Mouse (Mus musculus): ENCODE data around the gene Haus7. TPM values are rescaled to one million over a fixed set of nuclear protein-coding genes. Genes with fewer than 3 reads are reported as not detected.
"Not testable (repeated sequence)": the region's sequence is repeated elsewhere in the genome, so short reads cannot be mapped to it uniquely, and the experiment has no call there.

Gene Haus7
- polyA plus RNA-seq (2015; fragmentation: Nextera tagmentation; extraction: Ambion mirVana): 58.2 and 60.6 TPM in 2 replicates

DNA sequence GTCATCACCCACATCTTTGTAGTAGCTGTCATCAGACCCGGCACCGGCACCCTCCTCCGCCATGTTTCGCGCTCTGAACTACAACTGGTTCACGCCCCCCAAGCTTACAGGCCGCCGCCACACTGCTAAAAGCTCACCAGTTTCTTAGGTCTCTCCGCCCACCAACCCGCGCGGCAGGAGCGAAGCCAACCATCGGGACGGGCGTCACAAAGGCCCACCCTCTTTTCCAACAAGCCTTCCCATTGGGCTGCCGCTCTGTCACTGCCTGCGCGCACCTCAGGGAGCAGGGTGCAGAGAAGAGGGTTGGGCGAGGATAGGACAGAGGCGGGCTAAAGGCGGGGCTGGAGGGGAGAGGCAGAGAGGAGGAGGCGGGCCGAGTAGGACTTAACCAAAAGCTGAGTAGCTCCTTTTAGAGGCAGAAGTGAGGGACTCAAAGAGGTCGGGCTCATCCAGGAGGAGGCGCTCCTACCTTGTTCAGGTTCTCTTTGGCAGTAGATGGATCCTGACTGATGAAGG, at the start of gene Haus7:
Gene Haus7, minus strand, starts transcription at position 168 of the 516 bp plus-strand sequence.
- peak within 1 kb of the TSS; percentile 47 for H3K9ac ChIP-seq
- WGBS: 15% methylated on average over 26 of the region's 26 CpGs
- no peaks in the 10 kb centered on the region for H3K36me3 ChIP-seq
- peak; percentile 100 for ATAC-seq
- peak within 1 kb of the TSS; percentile 50 for H3K4me3 ChIP-seq (replicated peaks)
- no peak within 1 kb of the TSS for H3K27ac ChIP-seq
- peak within 1 kb of the TSS; percentile 60 for H3K4me2 ChIP-seq (replicated peaks)
- no peaks in the 10 kb centered on the region for H3K4me1 ChIP-seq (replicated peaks)
- H3K9me3 ChIP-seq: no peaks in the 10 kb centered on the region
- no peaks in the 10 kb centered on the region for H3K27me3 ChIP-seq (replicated peaks)

DNA sequence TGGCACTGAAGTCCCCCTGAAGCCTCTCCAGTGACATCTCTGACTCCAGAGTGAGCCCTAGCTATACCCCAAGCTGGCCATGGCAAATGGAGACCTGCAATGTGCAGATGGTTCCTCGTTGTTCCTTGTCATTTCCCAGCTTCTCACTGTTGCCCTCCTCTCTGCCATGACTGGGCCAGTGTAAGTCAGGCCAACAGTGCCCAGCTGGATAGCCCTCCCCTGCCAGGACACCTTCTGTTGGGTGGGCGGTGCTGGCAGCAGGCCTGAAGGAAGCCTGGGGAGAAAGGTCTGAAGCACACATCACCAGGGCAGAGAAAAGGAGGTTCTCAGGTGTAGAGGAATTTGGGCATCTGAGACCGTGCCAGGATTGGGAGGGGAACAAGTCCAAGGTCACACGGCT, 47.7 kb upstream of the Haus7 start:
- Histone ChIP-seq H3K36me3 (no peaks in the 10 kb centered on the region), H3K9me3 (no peaks in the 10 kb centered on the region), H3K4me1 (replicated peaks) (no peaks in the 10 kb centered on the region), H3K4me2 (replicated peaks) (no peak overlapping the region), H3K4me3 (replicated peaks) (no peak overlapping the region), H3K27ac (no peak overlapping the region), H3K9ac (no peak overlapping the region), H3K27me3 (replicated peaks) (peaks cover 28% of the 10 kb centered on the region)
- no peak for ATAC-seq
- 82% methylated on average over 4 of the region's 4 CpGs for WGBS

DNA sequence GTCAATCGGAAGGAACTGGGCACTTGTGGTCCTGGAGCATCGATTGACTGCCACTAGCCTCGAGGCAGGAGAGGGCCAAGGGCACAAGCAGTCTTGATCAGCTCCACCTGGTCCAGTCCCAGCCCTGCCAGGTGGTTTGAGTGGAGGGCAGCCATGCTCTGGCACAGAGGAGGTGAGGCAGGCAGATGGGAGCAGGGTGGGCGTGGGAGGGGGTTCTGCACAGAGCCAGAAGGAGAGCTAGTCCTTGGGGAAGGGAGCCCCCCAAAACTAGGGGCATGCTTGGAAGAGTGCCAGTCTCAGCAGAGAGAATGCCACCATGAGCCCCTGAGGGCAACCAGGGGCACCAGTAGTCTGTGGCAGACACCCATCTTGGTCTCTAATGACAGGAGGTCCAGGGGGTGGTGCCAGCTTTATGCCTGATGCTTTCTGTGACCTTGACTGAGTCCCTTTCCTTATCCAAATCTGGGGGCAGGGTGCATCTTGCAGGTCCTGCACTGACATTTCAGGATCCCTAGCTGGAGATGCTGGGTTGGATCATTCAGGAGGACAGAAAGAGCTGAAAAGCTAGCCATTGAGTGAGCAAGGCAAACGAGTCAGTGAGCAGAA, 46.4 kb upstream of the Haus7 start:
- Histone ChIP-seq H3K4me3 (replicated peaks) (no peak overlapping the region), H3K27me3 (replicated peaks) (peaks cover 28% of the 10 kb centered on the region), H3K4me2 (replicated peaks) (no peak overlapping the region), H3K9ac (no peak overlapping the region), H3K36me3 (no peaks in the 10 kb centered on the region), H3K27ac (no peak overlapping the region), H3K9me3 (no peaks in the 10 kb centered on the region), H3K4me1 (replicated peaks) (no peaks in the 10 kb centered on the region)
- ATAC-seq: no peak
- 71% methylated on average over 5 of the region's 5 CpGs for WGBS

DNA sequence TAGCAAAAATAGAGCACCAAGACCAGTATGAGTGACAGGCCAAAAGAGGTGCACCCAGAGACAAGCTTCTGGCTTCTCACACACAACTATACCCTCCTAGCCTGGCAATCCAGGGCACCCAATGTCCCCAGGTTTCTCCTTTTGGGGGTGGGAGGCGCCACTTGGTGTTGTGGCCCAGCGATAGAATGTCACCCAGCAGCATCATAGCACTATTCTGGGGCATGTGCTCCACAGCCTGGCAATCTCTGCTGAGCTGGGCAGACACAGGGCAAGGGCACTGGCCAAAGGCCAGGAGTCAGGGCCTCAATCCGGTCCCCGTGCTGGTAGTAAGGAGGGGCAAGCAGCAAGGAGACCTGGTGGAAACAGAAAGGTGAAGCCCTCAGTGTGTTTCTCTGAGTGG, 37.9 kb upstream of the Haus7 start:
- no peak overlapping the region for H3K4me2 ChIP-seq (replicated peaks)
- 84% methylated on average over 4 of the region's 4 CpGs for WGBS

DNA sequence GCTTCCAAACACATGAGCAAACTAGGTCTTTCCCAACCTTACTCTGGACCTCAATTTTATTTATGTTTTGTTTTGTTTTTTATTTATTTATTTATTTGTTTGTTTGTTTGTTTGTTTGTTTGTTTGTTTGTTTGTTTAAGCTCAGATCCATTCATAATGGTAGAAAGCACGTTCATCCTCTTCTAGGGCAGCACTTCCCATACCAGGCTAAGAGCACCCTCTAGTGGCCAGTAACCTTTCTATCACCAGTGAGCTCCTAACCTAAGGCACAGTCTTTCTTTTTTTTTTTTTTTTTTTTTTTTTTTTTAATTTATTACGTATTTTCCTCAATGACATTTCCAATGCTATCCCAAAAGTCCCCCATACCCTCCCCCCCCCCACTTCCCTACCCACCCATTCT, 34.7 kb upstream of the Haus7 start:
- H3K27ac ChIP-seq; H3K4me2 ChIP-seq (replicated peaks); H3K4me1 ChIP-seq (replicated peaks); H3K9me3 ChIP-seq; H3K4me3 ChIP-seq (replicated peaks); H3K27me3 ChIP-seq (replicated peaks); H3K36me3 ChIP-seq; H3K9ac ChIP-seq: not testable (repeated sequence)
- WGBS: 6% methylated on average over 2 of the region's 2 CpGs
- peak; percentile 65; the same call in 1 of the 2 replicates for ATAC-seq

More for the DNA sequence above, 37.9 kb upstream of the Haus7 start:
- Histone ChIP-seq H3K27me3 (replicated peaks) (peaks cover under 1% of the 10 kb centered on the region; the same call in 1 of the 2 replicates), H3K27ac (no peak overlapping the region), H3K9me3 (no peaks in the 10 kb centered on the region), H3K9ac (no peak overlapping the region), H3K36me3 (no peaks in the 10 kb centered on the region), H3K4me1 (replicated peaks) (no peaks in the 10 kb centered on the region), H3K4me3 (replicated peaks) (no peak overlapping the region)
- ATAC-seq: no peak

DNA sequence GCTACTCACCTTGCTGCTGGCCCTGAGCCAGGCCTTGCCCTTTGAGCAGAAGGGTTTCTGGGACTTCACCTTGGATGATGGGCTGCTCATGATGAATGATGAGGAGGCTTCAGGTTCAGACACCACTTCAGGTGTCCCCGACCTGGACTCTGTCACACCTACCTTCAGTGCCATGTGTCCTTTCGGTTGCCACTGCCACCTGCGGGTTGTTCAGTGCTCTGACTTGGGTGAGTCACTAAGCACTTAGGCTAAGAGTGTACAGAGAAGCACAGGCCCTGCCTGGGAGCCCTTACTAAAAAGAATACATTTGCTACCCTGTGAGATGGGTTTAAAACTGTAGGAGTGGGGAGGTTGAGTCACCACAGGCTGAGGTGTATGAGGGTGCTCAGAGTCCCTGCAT, 32.0 kb upstream of the Haus7 start:
- Histone ChIP-seq H3K4me2 (replicated peaks) (no peak overlapping the region), H3K27ac (no peak overlapping the region), H3K36me3 (no peaks in the 10 kb centered on the region), H3K4me1 (replicated peaks) (no peaks in the 10 kb centered on the region), H3K4me3 (replicated peaks) (no peak overlapping the region), H3K27me3 (replicated peaks) (0 out of 2 replicates have a peak, but pooled peaks cover 2% of the 10 kb centered on the region), H3K9ac (no peak overlapping the region), H3K9me3 (no peaks in the 10 kb centered on the region)
- WGBS: 78% methylated on average over 3 of the region's 3 CpGs
- ATAC-seq: no peak

DNA sequence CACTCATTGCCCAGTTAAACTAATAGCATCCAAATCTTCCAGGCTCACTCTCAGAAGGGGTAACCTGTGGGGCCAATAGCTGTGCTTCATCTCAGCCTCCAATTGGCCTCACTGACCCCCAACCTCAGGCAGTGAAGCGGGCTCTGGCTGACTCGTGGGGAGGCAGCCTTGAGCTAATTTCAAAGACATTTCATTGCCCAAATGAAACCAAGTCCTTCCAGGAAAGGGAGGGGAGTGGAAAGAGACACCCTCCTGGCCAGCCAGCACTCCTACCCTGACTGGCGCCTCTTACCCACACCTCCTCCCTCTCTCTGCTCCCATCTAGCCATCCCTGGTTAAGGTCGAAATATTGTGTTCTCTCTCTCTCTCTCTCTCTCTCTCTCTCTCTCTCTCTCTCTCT, 31.3 kb upstream of the Haus7 start:
- ATAC-seq: no peak
- Histone ChIP-seq H3K36me3 (no peaks in the 10 kb centered on the region), H3K9me3 (no peaks in the 10 kb centered on the region), H3K27ac (no peak overlapping the region), H3K4me3 (replicated peaks) (no peak overlapping the region), H3K27me3 (replicated peaks) (0 out of 2 replicates have a peak, but pooled peaks cover 2% of the 10 kb centered on the region), H3K4me1 (replicated peaks) (no peaks in the 10 kb centered on the region), H3K4me2 (replicated peaks) (no peak overlapping the region), H3K9ac (no peak overlapping the region)
- 63% methylated on average over 4 of the region's 4 CpGs for WGBS

DNA sequence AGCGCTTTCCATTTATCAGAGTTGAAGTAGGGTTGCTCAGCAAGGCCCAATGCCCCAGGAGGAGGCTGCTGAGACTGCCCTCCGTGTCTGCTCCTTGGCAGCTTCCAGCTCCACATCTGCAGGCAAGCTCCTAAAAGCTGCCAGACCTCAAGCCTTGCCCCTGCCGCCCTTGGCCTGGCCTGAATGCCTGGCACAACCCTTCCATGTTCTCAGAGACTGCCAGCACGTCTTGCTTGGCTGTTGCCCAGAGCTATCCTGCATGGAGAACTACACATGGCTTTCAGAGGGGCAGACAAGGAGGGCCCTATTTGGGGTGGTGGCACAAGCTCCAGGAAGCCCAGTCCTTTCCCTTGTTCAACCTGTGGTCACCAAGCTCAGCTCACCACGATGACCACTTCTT, 28.1 kb upstream of the Haus7 start:
- 79% methylated on average over 5 of the region's 5 CpGs for WGBS
- no peak overlapping the region for H3K4me3 ChIP-seq (replicated peaks)

DNA sequence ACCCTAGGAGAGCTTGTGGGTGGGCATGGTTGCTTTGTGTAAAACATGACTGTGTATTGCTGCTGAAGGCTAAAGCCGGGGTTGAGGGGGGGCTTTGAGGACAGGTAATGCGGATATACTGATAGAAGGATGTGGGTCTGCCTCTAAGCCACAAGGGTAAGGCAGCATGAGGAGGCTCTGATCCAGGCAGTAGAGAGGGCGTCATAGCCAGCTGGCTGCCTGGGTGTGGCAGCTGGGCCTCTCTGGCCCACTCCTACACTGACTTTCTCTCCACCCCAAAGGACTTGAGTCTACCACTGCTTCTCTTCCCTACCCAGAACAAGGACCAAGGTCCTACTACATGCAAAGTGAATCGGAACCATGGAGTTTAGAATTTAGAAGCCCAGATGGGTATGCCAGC, 26.0 kb upstream of the Haus7 start:
- Histone ChIP-seq H3K4me2 (replicated peaks) (peak overlapping the region; percentile 50), H3K27ac (no peak overlapping the region), H3K4me1 (replicated peaks) (no peaks in the 10 kb centered on the region), H3K27me3 (replicated peaks) (peaks cover 2% of the 10 kb centered on the region; the same call in 1 of the 2 replicates), H3K9me3 (no peaks in the 10 kb centered on the region), H3K4me3 (replicated peaks) (no peak overlapping the region), H3K36me3 (no peaks in the 10 kb centered on the region), H3K9ac (no peak overlapping the region)
- WGBS: 93% methylated on average over 4 of the region's 4 CpGs
- ATAC-seq: no peak

More for the DNA sequence above, 28.1 kb upstream of the Haus7 start:
- no peak overlapping the region for H3K27ac ChIP-seq
- no peaks in the 10 kb centered on the region for H3K36me3 ChIP-seq
- H3K27me3 ChIP-seq (replicated peaks): peaks cover 2% of the 10 kb centered on the region; the same call in 1 of the 2 replicates
- no peak overlapping the region for H3K4me2 ChIP-seq (replicated peaks)
- no peaks in the 10 kb centered on the region for H3K9me3 ChIP-seq
- ATAC-seq: no peak
- no peak overlapping the region for H3K9ac ChIP-seq
- H3K4me1 ChIP-seq (replicated peaks): no peaks in the 10 kb centered on the region

DNA sequence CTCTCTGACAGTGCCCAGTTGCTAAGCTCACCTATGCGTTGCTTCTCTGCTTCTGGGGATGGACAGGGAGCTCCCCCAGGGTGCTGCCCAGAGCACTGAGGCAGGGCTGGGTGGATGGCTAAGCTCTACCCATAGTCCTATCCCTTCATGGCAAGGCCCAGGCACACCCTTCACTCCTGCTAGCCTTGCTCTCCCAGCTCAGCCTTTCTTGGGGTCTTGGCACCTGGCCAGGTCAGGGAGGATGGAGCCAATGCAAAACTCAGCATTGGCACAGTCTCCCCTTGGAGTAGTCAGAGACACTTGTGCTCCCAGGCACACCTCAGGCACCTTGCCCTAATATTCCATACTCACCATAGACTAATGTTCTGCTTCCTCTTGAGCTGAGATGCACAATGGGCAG, 25.2 kb upstream of the Haus7 start:
- Histone ChIP-seq H3K36me3 (no peaks in the 10 kb centered on the region), H3K9me3 (no peaks in the 10 kb centered on the region), H3K4me2 (replicated peaks) (peak overlapping the region; percentile 50), H3K27ac (no peak overlapping the region), H3K4me1 (replicated peaks) (no peaks in the 10 kb centered on the region), H3K27me3 (replicated peaks) (no peaks in the 10 kb centered on the region; the same call in 1 of the 2 replicates), H3K9ac (peak overlapping the region; percentile 39; the same call in 1 of the 2 replicates), H3K4me3 (replicated peaks) (peak overlapping the region; percentile 29)
- 63% methylated on average over 1 of the region's 1 CpGs for WGBS
- ATAC-seq: no peak

DNA sequence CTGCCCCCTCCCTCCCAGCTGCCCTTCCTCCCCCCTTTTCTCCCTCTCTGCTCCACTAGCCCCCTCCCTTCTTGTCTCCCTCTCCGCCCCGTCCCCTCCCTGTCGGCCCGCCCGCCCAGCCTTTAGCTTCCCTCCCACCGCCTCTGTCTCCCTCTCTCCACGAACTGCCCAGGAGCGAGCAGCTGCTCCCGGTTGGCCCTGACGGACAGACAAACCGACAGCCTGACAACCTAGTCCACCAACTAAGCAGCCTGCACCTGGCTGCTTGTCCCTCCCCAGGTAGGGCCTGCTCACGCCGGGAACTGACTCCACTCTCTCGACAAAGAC, 24.6 kb upstream of the Haus7 start, which contains the start of gene Bgn:
Gene Bgn, plus strand, starts transcription at position 119 of the 327 bp plus-strand sequence.
- Histone ChIP-seq H3K4me1 (replicated peaks) (no peaks in the 10 kb centered on the region), H3K4me2 (replicated peaks) (peak within 1 kb of the TSS; percentile 50), H3K4me3 (replicated peaks) (peak within 1 kb of the TSS; percentile 29), H3K9me3 (no peaks in the 10 kb centered on the region), H3K27ac (0 out of 2 replicates have a peak within 1 kb of the TSS, but pooled peaks have one; percentile 9), H3K9ac (peak within 1 kb of the TSS; percentile 39; the same call in 1 of the 2 replicates), H3K36me3 (no peaks in the 10 kb centered on the region), H3K27me3 (replicated peaks) (no peaks in the 10 kb centered on the region; the same call in 1 of the 2 replicates)
- 32% methylated on average over 14 of the region's 14 CpGs for WGBS
- peak; percentile 39; the same call in 1 of the 2 replicates for ATAC-seq

DNA sequence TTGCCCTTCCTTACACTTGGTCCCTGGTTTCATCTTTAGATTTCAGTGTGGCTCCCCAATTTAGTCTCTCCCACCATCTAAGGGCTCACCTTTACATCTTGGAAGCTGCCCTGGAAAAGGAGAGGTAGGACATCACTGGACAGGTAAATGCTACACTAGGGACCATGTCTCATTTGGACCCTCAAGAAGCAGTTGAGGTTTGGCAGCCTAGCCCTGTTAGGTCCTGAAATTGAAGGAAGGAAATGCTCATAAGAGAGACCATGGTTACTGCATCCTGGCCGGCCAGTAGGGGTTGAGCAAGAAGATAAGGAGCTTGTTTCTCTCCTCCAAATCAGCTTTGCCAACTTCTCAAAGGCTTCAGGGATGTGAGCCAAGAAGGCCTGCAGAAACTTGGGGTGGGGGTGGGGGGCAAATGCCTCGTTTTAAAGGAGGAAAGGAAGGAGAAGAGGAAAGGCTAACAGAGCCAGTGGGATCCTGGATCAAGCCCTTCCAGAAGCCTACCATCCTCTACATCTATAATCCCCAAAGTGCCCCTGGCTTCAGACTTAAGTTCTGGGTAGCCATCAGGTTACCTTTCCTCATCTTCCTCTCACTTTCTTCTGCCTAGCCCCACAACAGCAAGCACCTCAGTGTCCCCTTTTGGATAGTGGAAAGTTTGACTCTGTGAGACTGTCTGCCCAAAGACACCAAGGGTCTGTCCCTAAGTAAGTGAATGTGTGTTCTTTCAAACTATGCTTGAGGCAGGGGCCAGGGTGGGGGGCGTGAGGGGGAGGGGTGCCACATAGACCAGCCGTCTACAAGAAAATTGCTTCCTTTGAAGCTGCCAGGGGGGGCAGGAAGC, 24.0 kb upstream of the Haus7 start:
- H3K27me3 ChIP-seq (replicated peaks): no peaks in the 10 kb centered on the region; the same call in 1 of the 2 replicates
- H3K9ac ChIP-seq: no peak overlapping the region
- peak overlapping the region; percentile 50 for H3K4me2 ChIP-seq (replicated peaks)
- no peaks in the 10 kb centered on the region for H3K9me3 ChIP-seq
- peak overlapping the region; percentile 29; the same call in 1 of the 2 replicates for H3K4me3 ChIP-seq (replicated peaks)
- H3K36me3 ChIP-seq: no peaks in the 10 kb centered on the region
- WGBS: 43% methylated on average over 4 of the region's 4 CpGs
- peak; percentile 34; the same call in 1 of the 2 replicates for ATAC-seq
- 0 out of 2 replicates have a peak overlapping the region, but pooled peaks have one; percentile 9 for H3K27ac ChIP-seq
- no peaks in the 10 kb centered on the region for H3K4me1 ChIP-seq (replicated peaks)
